Mouse (Mus musculus): ENCODE measurements around the gene Anapc13. TPM values are rescaled to one million over a fixed set of nuclear protein-coding genes. Genes with fewer than 3 reads are reported as not detected.

Gene Anapc13
- polyA plus RNA-seq, 1 experiment from 2014 or later: 89.4 TPM

Other genes with a start within 250 kb of the Anapc13 start
- 0.02 TPM in 2 replicates for gene Ky, start 120.5 kb upstream of the Anapc13 start, polyA plus RNA-seq (2015; fragmentation: Nextera tagmentation; extraction: Ambion mirVana)
- gene Cep63, start 238 bp downstream of the Anapc13 start, polyA plus RNA-seq (2015; fragmentation: Nextera tagmentation; extraction: Ambion mirVana): 15.9 and 17.4 TPM in 2 replicates
- 5.0 and 5.4 TPM in 2 replicates for gene Amotl2, start 90.4 kb downstream of the Anapc13 start, polyA plus RNA-seq (2015; fragmentation: Nextera tagmentation; extraction: Ambion mirVana)
- gene Ryk, start 208.6 kb downstream of the Anapc13 start, polyA plus RNA-seq (2015; fragmentation: Nextera tagmentation; extraction: Ambion mirVana): 3.0 and 3.2 TPM in 2 replicates